ENCODE assay signal across 11 mouse cellular contexts in genomic region chr1:185898475-185898874, GRCm38 (mm10).
DNase-seq lines count a peak whose midpoint lies in the region; ATAC-seq lines count a peak whose summit lies in the region.
"Had no signal": no experiment of that assay in that cellular context is flagged by ENCODE, and none has a peak within 500 bp of the region (broad histone marks: within the 10 kb centered on the region; RNA-seq: fewer than 3 reads in every experiment).

No protein-coding gene starts in this region.

- ATAC-seq in midbrain, embryonic 14.5 days (ENCODE audit: low FRiP score, low TSS enrichment), result no peak
- no peak for ATAC-seq in midbrain, embryonic 11.5 days (ENCODE audit: low FRiP score)
- ATAC-seq in liver, embryonic 12.5 days, result no peak
- no peak for ATAC-seq in megakaryocyte progenitor cell, adult 5-6 weeks (replicated peaks; ENCODE audit: poor library complexity)
- ATAC-seq: Patski had no signal

- H3K27ac ChIP-seq in midbrain, embryonic 14.5 days (replicated peaks; ENCODE audit: low read depth, low read length), result no peak overlapping the region
- no peak overlapping the region for H3K27ac ChIP-seq in midbrain, embryonic 11.5 days (ENCODE audit: low read depth, low read length)
- H3K27ac ChIP-seq in liver, embryonic 12.5 days, result no peak overlapping the region
- H3K27ac ChIP-seq: liver, embryonic 15.5 days; stomach, embryonic 15.5 days had no signal

- H3K4me2 ChIP-seq in midbrain, embryonic 14.5 days (ENCODE audit: low read length), result no peak overlapping the region
- no peak overlapping the region for H3K4me2 ChIP-seq in midbrain, embryonic 11.5 days
- no peak overlapping the region for H3K4me2 ChIP-seq in liver, embryonic 12.5 days
- H3K4me2 ChIP-seq: liver, embryonic 15.5 days; stomach, embryonic 15.5 days had no signal

- no peak overlapping the region for H3K9ac ChIP-seq in midbrain, embryonic 14.5 days (replicated peaks; ENCODE audit: low read length)
- no peak overlapping the region for H3K9ac ChIP-seq in midbrain, embryonic 11.5 days (ENCODE audit: low read length)
- no peak overlapping the region for H3K9ac ChIP-seq in liver, embryonic 12.5 days
- H3K9ac ChIP-seq: liver, embryonic 15.5 days; stomach, embryonic 15.5 days had no signal

- H3K36me3 ChIP-seq in midbrain, embryonic 14.5 days (ENCODE audit: control insufficient read depth, insufficient read depth, low read length), result no peaks in the 10 kb centered on the region
- no peaks in the 10 kb centered on the region for H3K36me3 ChIP-seq in midbrain, embryonic 11.5 days (ENCODE audit: control insufficient read depth, insufficient read depth, low read length)
- H3K36me3 ChIP-seq in liver, embryonic 12.5 days, result no peaks in the 10 kb centered on the region
- H3K36me3 ChIP-seq: liver, embryonic 15.5 days; stomach, embryonic 15.5 days had no signal

- peak; percentile 12 for DNase-seq in midbrain, embryonic 14.5 days
- no peak for DNase-seq in midbrain, embryonic 11.5 days (ENCODE audit: low spot score, missing footprints)
- peak; percentile 8 to 26 for DNase-seq in frontal cortex, postnatal 36 days (ENCODE audit: low spot score in 2 of 2)
- DNase-seq in layer of hippocampus, adult 9-10 months (ENCODE audit: low spot score), result peak; percentile 3
- DNase-seq in right cerebral cortex, postnatal 25 days, result peak; percentile 16
- DNase-seq: cerebellum, adult 18-20 months had no signal

- H3K4me1 ChIP-seq in midbrain, embryonic 14.5 days (ENCODE audit: control insufficient read depth, insufficient read depth, low read length), result no peaks in the 10 kb centered on the region
- no peaks in the 10 kb centered on the region for H3K4me1 ChIP-seq in midbrain, embryonic 11.5 days (ENCODE audit: control insufficient read depth, insufficient read depth, low read length)
- no peaks in the 10 kb centered on the region for H3K4me1 ChIP-seq in liver, embryonic 12.5 days
- H3K4me1 ChIP-seq: liver, embryonic 15.5 days; stomach, embryonic 15.5 days had no signal

- no peaks in the 10 kb centered on the region for H3K9me3 ChIP-seq in midbrain, embryonic 14.5 days (ENCODE audit: control insufficient read depth, low read length)
- no peaks in the 10 kb centered on the region for H3K9me3 ChIP-seq in midbrain, embryonic 11.5 days (ENCODE audit: control insufficient read depth, low read length)
- H3K9me3 ChIP-seq in liver, embryonic 12.5 days (replicated peaks), result no peaks in the 10 kb centered on the region
- H3K9me3 ChIP-seq: liver, embryonic 15.5 days; stomach, embryonic 15.5 days had no signal

- H3K27me3 ChIP-seq in midbrain, embryonic 14.5 days (ENCODE audit: control insufficient read depth, insufficient read depth, low read length), result no peaks in the 10 kb centered on the region
- no peaks in the 10 kb centered on the region for H3K27me3 ChIP-seq in midbrain, embryonic 11.5 days (ENCODE audit: control insufficient read depth, insufficient read depth, low read length)
- no peaks in the 10 kb centered on the region for H3K27me3 ChIP-seq in liver, embryonic 12.5 days (replicated peaks)
- H3K27me3 ChIP-seq: liver, embryonic 15.5 days; Patski; stomach, embryonic 15.5 days had no signal

- WGBS in midbrain, embryonic 14.5 days, result 69% methylated on average over 9 of the region's 9 CpGs
- whole genome bisulfite sequencing in midbrain, embryonic 11.5 days, result 69% methylated on average over 9 of the region's 9 CpGs
- 59% methylated on average over 9 of the region's 9 CpGs for WGBS in liver, embryonic 12.5 days (ENCODE audit: insufficient replicate concordance)

- no peak overlapping the region for H3K4me3 ChIP-seq in midbrain, embryonic 14.5 days (replicated peaks; ENCODE audit: low read depth, low read length)
- H3K4me3 ChIP-seq in midbrain, embryonic 11.5 days (ENCODE audit: low read depth, low read length), result no peak overlapping the region
- no peak overlapping the region for H3K4me3 ChIP-seq in liver, embryonic 12.5 days
- H3K4me3 ChIP-seq: liver, embryonic 15.5 days; stomach, embryonic 15.5 days had no signal
